Mouse (Mus musculus) forebrain, embryonic 14.5 days (tissue): ENCODE data around the gene Fbxw5. TPM values are rescaled to one million over a fixed set of nuclear protein-coding genes. Genes with fewer than 3 reads are reported as not detected.

ENCODE experiments used
- ATAC-seq: fragments of 200-750 bp; cut with Nextera tagmentation; 2 replicates; pipeline ENCODE4 v1.8.0; 2017; ENCODE audit warnings: mild to moderate bottlenecking, moderate library complexity
- DNase-seq: peaks from one replicate; pipeline ENCODE4 v3.0.0-alpha.2; 2015; ENCODE audit warnings: low spot score
- H3K27ac ChIP-seq: fragments of 300-500 bp; sonication (generic); 2 replicates; pipeline ENCODE4 v1.5.1; 2014; ENCODE audit warnings: low read depth, mild to moderate bottlenecking, control low read depth, low read length, moderate library complexity
- H3K27me3 ChIP-seq: fragments of 300-500 bp; sonication (generic); replicated peaks from 2 replicates; pipeline ENCODE4 v1.6.1; 2014; ENCODE audit warnings: low read length, control low read depth, mixed read lengths; ENCODE audit not compliant: control insufficient read depth, insufficient read depth
- H3K36me3 ChIP-seq: fragments of 300-500 bp; sonication (generic); 2 replicates; pipeline ENCODE4 v1.6.1; 2014; ENCODE audit warnings: low read length, control low read depth; ENCODE audit not compliant: control insufficient read depth, insufficient read depth
- H3K4me1 ChIP-seq: fragments of 300-500 bp; sonication (generic); 2 replicates; pipeline ENCODE4 v1.6.1; 2014; ENCODE audit warnings: antibody characterized with exemption, low read length, control low read depth; ENCODE audit not compliant: control insufficient read depth, insufficient read depth
- H3K4me2 ChIP-seq: fragments of 300-500 bp; sonication (generic); 2 replicates; pipeline ENCODE4 v1.6.1; 2014; ENCODE audit warnings: mild to moderate bottlenecking, control low read depth, low read length
- H3K4me3 ChIP-seq: fragments of 300-500 bp; sonication (generic); 2 replicates; pipeline ENCODE4 v1.5.1; 2014; ENCODE audit warnings: low read depth, low read length, control low read depth
- H3K9ac ChIP-seq: fragments of 300-500 bp; sonication (generic); 2 replicates; pipeline ENCODE4 v1.6.1; 2014; ENCODE audit warnings: mild to moderate bottlenecking, low read length, control low read depth, moderate library complexity
- H3K9me3 ChIP-seq: fragments of 300-500 bp; sonication (generic); replicated peaks from 2 replicates; pipeline ENCODE4 v1.6.1; 2016; ENCODE audit warnings: low read length, control low read depth, mixed read lengths; ENCODE audit not compliant: control insufficient read depth
- WGBS: fragments of 180-500 bp; shearing (Covaris S2); extraction: QIAGEN DNeasy Blood & Tissue Kit; methylation state at CpG from one replicate; pipeline ENCODE4 v1.1.7; 2014; 5-methylcytosine and 5-hydroxymethylcytosine counted together
- polyA plus RNA-seq: library from polyadenylated mRNA; unstranded; fragments of >200 nt; fragmentation: Nextera tagmentation; extraction: Ambion mirVana; gene quantifications from 2 replicates; pipeline ENCODE4 v1.2.1, GENCODE M21; 2014

Fbxw5 gene
- polyA plus RNA-seq, 1 experiment from 2014 or later = 77.9 TPM

DNA sequence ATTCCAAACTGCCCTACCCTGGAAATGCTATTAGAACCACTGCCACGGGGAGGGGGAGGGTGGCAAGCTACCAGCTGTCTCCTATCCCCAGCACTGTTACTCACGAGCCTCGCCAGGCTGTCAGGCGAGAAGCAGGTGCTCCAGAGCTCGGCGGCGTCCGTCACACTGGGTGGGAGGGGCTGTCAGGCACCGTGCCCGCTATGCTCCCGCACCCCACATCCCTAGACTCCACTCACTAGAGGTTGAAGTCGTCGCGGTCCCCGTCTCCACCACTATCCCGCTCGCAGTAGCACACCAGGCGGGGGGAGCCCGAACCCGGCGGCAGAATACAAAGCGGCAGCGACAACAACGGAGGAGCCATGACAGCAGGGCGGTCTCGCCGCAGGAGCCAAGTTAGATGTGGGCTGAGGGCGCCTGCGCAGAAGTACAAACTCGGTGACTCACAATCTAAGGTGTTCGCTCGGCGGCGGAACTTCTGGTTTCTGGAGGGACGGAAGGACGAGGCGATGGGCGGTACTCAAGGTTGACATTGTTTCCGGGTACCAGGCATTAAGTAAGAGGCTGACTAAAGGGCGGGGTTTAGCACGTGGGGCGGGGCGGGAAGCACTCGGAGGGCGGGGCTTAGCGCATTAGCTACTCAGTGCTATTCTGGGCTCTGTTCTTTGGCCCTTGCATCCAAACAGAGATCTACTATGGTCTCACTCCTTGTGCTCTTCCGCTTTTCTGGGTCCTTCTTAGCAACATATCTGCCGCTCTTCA, 39.8 kb upstream of the Fbxw5 start, which contains the start of gene Paxx:
Paxx (minus strand) TSS at position 544 of the 759 bp plus-strand sequence.
- Histone ChIP-seq H3K27me3 (no peaks in the 10 kb centered on the region), H3K9ac (peak within 1 kb of the TSS; percentile 68), H3K27ac (peak within 1 kb of the TSS; percentile 95), H3K4me1 (peaks cover 11% of the 10 kb centered on the region), H3K4me3 (peak within 1 kb of the TSS; percentile 54), H3K4me2 (peak within 1 kb of the TSS; percentile 87), H3K36me3 (peaks cover 20% of the 10 kb centered on the region), H3K9me3 (no peaks in the 10 kb centered on the region)
- DNase-seq (peak; percentile 97), ATAC-seq (peak; percentile 90)
- WGBS = under 1% methylated on average over 45 of the region's 48 CpGs

DNA sequence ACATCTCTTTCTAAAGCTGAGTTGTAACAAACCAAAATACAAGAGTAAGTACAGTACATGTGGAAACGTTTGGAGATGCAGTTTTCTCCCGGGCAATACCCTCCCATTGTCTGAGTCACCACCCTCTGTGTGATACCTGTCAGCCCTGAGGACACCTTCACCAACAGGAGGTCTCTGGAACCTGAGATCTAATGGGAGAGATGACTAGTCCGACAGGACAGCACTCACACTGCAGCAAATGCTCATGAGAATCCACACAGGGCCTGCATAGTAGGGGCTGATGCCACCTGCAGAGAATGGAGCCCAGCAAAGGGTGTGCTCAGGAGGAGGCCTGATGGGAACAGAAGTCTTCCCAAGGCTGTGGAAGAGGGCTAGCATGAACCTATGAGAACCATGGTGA, 39.1 kb upstream of the Fbxw5 start:
- no peak for DNase-seq
- WGBS = 24% methylated on average over 3 of the region's 3 CpGs
- peak overlapping the region; percentile 54 for H3K4me3 ChIP-seq
- no peaks in the 10 kb centered on the region for H3K27me3 ChIP-seq
- H3K9me3 ChIP-seq = no peaks in the 10 kb centered on the region
- peaks cover 11% of the 10 kb centered on the region for H3K4me1 ChIP-seq
- peak overlapping the region; percentile 56 for H3K9ac ChIP-seq
- H3K4me2 ChIP-seq = peak overlapping the region; percentile 87
- H3K27ac ChIP-seq = peak overlapping the region; percentile 95
- H3K36me3 ChIP-seq = peaks cover 20% of the 10 kb centered on the region
- no peak for ATAC-seq

DNA sequence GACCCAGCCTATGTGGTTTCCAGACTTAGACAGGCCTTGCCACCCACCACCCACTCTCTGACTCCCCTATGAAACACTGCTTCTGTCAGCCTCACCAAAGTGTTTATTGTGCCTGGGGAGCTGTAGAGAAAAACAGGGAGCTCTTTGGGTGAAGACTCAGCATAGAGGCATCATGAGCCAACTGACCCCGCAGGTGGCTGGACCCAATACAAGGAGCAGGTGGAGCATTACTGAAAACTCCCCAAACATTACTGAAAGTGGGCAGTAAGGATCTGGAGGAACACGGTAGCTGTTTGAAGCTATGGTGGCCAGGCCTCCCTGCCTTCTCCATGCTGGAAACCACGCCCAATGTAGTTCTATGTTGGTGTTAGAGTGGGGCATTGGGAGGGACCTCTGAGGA, 36.9 kb upstream of the Fbxw5 start:
- no peak for DNase-seq
- Histone ChIP-seq H3K9me3 (no peaks in the 10 kb centered on the region), H3K4me3 (no peak overlapping the region), H3K4me1 (peaks cover 11% of the 10 kb centered on the region), H3K36me3 (peaks cover 6% of the 10 kb centered on the region), H3K4me2 (no peak overlapping the region), H3K27me3 (no peaks in the 10 kb centered on the region), H3K9ac (no peak overlapping the region), H3K27ac (no peak overlapping the region)
- 88% methylated on average over 3 of the region's 3 CpGs for WGBS
- ATAC-seq = no peak

DNA sequence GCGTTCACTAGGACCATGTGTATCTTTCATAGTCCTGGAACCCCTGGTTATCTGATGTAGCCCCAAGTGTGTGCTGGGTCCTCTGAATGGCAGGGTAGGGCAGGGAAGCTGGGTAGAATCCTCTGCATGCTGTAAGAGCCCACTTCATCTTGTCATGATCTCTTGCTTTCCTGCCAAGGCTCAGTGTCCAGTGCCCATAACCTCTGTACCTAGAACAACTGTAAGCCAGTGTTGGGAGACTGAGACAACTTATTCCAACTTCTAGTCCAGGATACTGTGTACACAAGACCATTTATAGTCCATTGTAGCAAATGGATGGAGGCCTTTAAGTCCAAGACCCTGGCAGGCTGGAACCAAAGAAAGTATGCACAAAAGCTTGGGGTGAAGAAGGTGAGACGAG, 35.3 kb upstream of the Fbxw5 start:
- ATAC-seq = no peak
- peaks cover 13% of the 10 kb centered on the region; the same call in 1 of the 2 replicates for H3K4me1 ChIP-seq
- H3K27me3 ChIP-seq = no peaks in the 10 kb centered on the region
- no peaks in the 10 kb centered on the region for H3K36me3 ChIP-seq
- H3K4me2 ChIP-seq = no peak overlapping the region
- H3K4me3 ChIP-seq = no peak overlapping the region
- WGBS = 88% methylated on average over 2 of the region's 2 CpGs
- H3K27ac ChIP-seq = no peak overlapping the region
- DNase-seq = no peak
- no peaks in the 10 kb centered on the region for H3K9me3 ChIP-seq
- H3K9ac ChIP-seq = no peak overlapping the region

DNA sequence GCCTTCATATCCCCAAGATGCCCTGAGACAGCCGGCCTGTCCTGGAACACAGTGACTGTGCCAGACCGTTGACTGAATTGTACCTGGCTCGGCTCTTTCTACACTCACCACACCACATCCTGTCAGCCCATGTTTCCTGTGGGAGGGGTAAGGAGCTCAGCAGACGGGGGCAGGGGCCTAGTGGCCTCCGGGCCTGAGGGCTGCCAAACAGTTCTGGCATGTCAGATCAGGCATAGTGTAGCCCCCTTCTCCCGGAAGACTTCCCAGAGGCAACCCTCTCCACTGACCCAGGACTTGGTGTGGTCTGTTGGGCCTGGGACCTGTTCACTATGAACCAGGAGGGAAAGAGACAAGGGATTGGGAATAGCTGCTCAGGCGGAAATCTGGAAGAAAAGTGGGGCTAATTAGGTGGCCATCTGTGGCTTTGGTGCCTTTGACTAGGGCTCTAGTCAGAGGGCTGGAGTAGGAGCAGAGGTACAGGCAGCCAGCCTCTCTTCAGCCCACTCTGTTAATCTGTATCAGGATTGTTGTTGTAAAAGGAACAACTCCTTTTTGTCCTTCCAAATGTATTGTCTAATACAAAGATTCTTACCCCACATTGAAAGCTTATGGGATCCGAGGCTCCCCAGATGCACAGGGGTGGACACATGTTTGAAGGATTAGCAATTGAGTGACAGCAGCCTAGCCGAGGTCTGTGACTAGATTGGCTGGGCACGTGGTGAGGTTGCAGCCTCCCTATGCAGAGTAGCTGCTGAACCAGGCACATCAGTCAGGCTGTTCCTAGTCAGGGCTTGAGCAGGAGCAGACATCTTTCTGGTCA, 34.5 kb upstream of the Fbxw5 start:
- Histone ChIP-seq H3K9ac (no peak overlapping the region; the same call in 1 of the 2 replicates), H3K27me3 (no peaks in the 10 kb centered on the region)

DNA sequence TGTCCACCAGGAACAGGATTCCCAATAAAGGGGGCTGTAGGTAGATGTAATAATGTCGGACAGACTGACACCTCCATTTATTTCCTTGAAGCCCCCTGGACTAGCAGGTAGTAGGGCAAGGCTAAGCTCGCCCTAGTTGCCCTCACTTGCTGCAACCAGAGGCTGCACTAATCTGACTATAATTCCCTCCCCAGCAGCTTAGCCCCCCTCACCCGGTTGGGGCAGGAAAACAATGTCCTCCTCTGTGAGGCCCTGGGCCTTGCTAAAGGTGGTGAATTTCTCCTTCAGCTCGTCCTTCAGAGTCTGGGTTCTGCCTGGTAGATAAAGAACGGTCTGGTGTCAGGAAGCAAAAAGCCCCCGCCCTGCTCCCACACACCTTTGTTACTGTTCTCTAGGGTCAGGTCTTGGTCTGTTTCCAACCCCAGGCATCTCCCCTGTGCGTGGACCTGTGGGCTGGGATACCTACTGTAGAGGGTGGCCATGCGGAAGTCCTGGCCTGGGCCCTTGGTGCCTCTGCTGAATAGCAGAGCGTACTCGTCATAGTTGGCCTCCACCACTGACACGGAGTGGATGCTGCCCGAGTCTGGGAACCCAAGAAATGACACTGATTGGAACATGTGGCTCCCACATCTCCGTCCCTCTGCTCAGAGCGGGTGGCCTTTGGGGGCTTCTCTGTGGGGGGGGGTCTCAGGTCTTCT, 32.8 kb upstream of the Fbxw5 start:
- ATAC-seq = no peak
- Histone ChIP-seq H3K4me1 (peaks cover 8% of the 10 kb centered on the region; the same call in 1 of the 2 replicates), H3K36me3 (no peaks in the 10 kb centered on the region), H3K9ac (no peak overlapping the region), H3K4me3 (no peak overlapping the region), H3K27me3 (no peaks in the 10 kb centered on the region), H3K9me3 (no peaks in the 10 kb centered on the region), H3K27ac (no peak overlapping the region), H3K4me2 (no peak overlapping the region)
- 73% methylated on average over 14 of the region's 14 CpGs for WGBS
- no peak for DNase-seq

More for the DNA sequence above, 34.5 kb upstream of the Fbxw5 start:
- Histone ChIP-seq H3K4me2 (no peak overlapping the region), H3K4me3 (no peak overlapping the region), H3K27ac (peak overlapping the region; percentile 14; the same call in 1 of the 2 replicates), H3K9me3 (no peaks in the 10 kb centered on the region), H3K4me1 (peaks cover 13% of the 10 kb centered on the region; the same call in 1 of the 2 replicates), H3K36me3 (no peaks in the 10 kb centered on the region)
- ATAC-seq = no peak
- WGBS = 35% methylated on average over 10 of the region's 10 CpGs
- DNase-seq = no peak

DNA sequence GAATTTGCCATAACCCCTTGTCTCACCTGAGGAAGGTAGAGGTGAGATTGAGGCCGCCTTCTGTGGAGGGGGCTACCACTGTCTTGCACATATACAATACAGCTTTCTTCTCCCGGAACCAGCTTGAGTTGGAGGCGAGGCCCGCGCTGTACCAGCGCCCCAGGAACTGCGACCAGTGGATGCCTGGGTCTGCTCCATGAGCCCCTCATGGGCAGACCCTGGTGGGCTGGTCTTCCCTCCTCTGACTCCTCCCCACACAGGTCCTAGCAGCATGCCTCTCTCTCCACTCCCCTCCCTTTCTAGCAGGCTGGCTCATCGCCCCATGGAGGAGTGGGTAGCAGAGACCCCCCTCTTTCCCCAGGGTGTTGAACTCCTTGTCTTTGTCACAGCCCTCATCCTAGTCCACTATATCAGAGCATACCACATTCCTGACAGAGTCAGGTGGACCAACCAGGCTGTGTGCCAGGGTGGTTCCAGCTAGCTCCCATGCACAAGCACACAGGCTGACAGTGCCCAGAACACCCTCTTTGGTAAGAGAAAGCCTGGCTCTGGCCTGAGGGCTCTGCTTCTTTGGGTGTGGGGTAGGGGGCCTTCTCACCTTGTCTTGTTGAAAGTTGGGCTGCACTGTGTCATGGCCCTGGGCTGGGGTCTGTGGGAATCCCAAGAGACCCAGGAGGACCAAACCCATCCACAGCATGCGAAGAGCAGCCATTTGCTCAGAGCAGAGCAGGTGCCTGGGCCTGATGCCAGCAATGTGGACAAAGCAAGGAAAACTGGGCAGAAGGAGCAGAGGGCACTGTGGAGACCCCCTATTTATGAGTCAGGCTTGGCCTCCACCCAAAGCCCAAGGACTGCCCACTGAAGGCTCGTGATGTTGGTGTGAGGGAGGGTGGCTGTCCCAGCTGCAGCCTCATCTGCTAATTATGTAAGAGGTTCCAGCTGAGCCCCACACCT, 31.3 kb upstream of the Fbxw5 start:
- Histone ChIP-seq H3K9ac (no peak overlapping the region), H3K9me3 (no peaks in the 10 kb centered on the region), H3K4me1 (peaks cover 8% of the 10 kb centered on the region; the same call in 1 of the 2 replicates), H3K27ac (peak overlapping the region; percentile 67), H3K36me3 (no peaks in the 10 kb centered on the region), H3K4me2 (no peak overlapping the region), H3K27me3 (no peaks in the 10 kb centered on the region), H3K4me3 (no peak overlapping the region)
- WGBS = 67% methylated on average over 10 of the region's 10 CpGs
- peak; percentile 79 for DNase-seq
- ATAC-seq = peak; percentile 71

DNA sequence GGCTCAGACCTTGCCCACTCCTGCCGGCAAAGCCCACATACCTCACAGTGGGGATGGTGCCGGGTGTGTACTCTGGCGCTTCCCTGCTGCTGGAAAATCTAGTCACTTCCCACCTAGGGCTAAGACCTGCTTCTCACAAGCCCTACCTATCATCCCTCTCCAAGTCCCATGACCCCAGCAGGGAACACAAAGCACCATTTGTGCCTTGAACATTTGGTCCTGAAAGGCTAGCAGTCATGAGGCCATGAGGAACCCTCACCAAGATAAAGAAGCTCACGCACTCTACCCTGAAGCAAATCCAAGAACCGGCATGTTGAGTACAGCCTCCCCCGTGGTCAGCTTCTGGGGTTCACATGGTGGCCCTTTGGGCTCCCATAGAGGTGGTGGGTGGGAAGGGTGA, 30.6 kb upstream of the Fbxw5 start, which contains the start of gene Ptgds:
Ptgds (minus strand) TSS at position 78 of the 400 bp plus-strand sequence.
- Histone ChIP-seq H3K4me3 (no peak within 1 kb of the TSS), H3K4me1 (peaks cover 8% of the 10 kb centered on the region; the same call in 1 of the 2 replicates), H3K27me3 (no peaks in the 10 kb centered on the region), H3K36me3 (no peaks in the 10 kb centered on the region), H3K9ac (no peak within 1 kb of the TSS), H3K27ac (peak within 1 kb of the TSS; percentile 67), H3K9me3 (no peaks in the 10 kb centered on the region), H3K4me2 (no peak within 1 kb of the TSS)
- no peak for ATAC-seq
- DNase-seq = no peak
- WGBS = 68% methylated on average over 6 of the region's 6 CpGs
